Mouse (Mus musculus): ENCODE measurements around the gene Adgrf5.
A peak's percentile ranks its signal among the peaks of the same experiment; 100 is the strongest.

DNA sequence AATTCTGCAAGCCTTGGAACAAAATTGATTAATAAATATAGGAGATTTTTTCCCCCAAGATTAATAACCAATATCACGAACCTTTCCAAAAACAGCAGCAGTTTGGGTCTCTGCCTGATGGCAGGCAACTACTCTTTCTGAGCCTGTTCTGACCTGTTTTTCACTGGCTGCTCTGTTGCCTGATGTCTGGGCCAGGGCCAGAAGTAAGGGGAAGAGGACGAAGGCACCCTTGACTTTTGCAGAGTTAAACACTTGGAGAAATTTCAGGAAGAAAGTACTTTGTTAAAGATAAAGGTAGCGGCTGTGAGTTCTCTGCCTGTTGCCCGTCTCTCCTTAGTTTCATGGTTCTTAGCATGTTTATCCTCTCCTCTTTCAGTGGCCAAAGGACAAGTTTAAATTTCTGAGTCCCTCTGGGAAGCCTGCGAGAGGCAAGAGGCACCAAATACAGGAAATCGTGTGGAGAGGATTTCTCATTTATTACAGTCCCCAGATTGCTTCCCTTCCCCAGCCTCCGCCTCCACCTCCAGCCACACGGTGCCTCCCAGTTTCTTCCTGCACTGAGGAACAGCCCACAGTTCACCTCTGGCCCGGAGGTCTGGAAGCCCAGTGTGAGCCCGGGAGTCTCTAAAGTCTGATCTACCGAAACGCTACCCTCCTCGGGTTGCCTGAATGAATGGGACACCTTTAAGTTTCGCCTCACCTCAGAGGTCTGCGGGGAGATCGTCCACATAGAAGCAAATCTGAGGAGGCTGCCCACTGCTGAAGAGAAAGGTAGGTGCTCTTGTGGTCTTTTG, at the start of gene Adgrf5:
- TF ChIP-seq CTCF (IDR thresholded peaks at IDR 0.05) (no peak), EP300 (IDR thresholded peaks at IDR 0.05) (peak; percentile 6; the same call in 1 of the 2 replicates)
